Mouse (Mus musculus) heart, embryonic 13.5 days (tissue): ENCODE measurements around the gene Rint1. TPM values are rescaled to one million over a fixed set of nuclear protein-coding genes. Genes with fewer than 3 reads are reported as not detected.

Source experiments
- ATAC-seq: fragments of 200-750 bp; cut with Nextera tagmentation; 2 replicates; pipeline ENCODE4 v1.8.0; 2017; ENCODE audit warnings: moderate TSS enrichment; ENCODE audit not compliant: insufficient number of reproducible peaks, low FRiP score, low TSS enrichment; ENCODE audit errors: extremely low read depth
- H3K27ac ChIP-seq: fragments of 300-500 bp; sonication (generic); replicated peaks from 2 replicates; pipeline ENCODE4 v1.5.1; 2015; ENCODE audit warnings: moderate library complexity, mild to moderate bottlenecking, inconsistent platforms
- H3K27me3 ChIP-seq: fragments of 300-500 bp; sonication (generic); replicated peaks from 2 replicates; pipeline ENCODE4 v1.6.1; 2015; ENCODE audit warnings: mild to moderate bottlenecking, inconsistent platforms
- H3K36me3 ChIP-seq: fragments of 300-500 bp; sonication (generic); 2 replicates; pipeline ENCODE4 v1.6.1; 2015; ENCODE audit warnings: mild to moderate bottlenecking, inconsistent platforms
- H3K4me1 ChIP-seq: fragments of 300-500 bp; sonication (generic); 2 replicates; pipeline ENCODE4 v1.6.1; 2015; ENCODE audit warnings: inconsistent platforms
- H3K4me2 ChIP-seq: fragments of 300-500 bp; sonication (generic); 2 replicates; pipeline ENCODE4 v1.6.1; 2015; ENCODE audit warnings: inconsistent platforms, mild to moderate bottlenecking, moderate library complexity
- H3K4me3 ChIP-seq: fragments of 300-500 bp; sonication (generic); 2 replicates; pipeline ENCODE4 v1.5.1; 2015; ENCODE audit warnings: moderate library complexity, mild to moderate bottlenecking, inconsistent platforms
- H3K9ac ChIP-seq: fragments of 300-500 bp; sonication (generic); 2 replicates; pipeline ENCODE4 v1.6.1; 2015; ENCODE audit warnings: inconsistent platforms, mild to moderate bottlenecking, moderate library complexity
- H3K9me3 ChIP-seq: fragments of 300-500 bp; sonication (generic); 2 replicates; pipeline ENCODE4 v1.6.1; 2016; ENCODE audit warnings: inconsistent platforms
- WGBS: fragments of 180-500 bp; shearing (Covaris S2); methylation state at CpG from one replicate; pipeline ENCODE4 v1.1.7; 2015; ENCODE audit warnings: mixed read lengths; 5-methylcytosine and 5-hydroxymethylcytosine counted together
- polyA plus RNA-seq: library from polyadenylated mRNA; unstranded; fragments of >200 nt; fragmentation: Nextera tagmentation; extraction: Ambion mirVana; gene quantifications from 2 replicates; pipeline ENCODE4 v1.2.1, GENCODE M21; 2015

The Rint1 gene
- polyA plus RNA-seq, 1 experiment from 2014 or later, result 26.1 TPM

GRCm38 (mm10) chr5:23782051-23782810 lies 5.3 kb upstream of the Rint1 start:
- H3K36me3 ChIP-seq, result peaks cover 10% of the 10 kb centered on the region; the same call in 1 of the 2 replicates
- H3K4me2 ChIP-seq, result peak overlapping the region; percentile 87
- H3K9me3 ChIP-seq, result no peaks in the 10 kb centered on the region
- 37% methylated on average over 8 of the region's 8 CpGs for WGBS
- peak overlapping the region; percentile 83 for H3K4me3 ChIP-seq
- H3K4me1 ChIP-seq, result peaks cover 25% of the 10 kb centered on the region
- H3K27me3 ChIP-seq, result no peaks in the 10 kb centered on the region
- H3K9ac ChIP-seq, result peak overlapping the region; percentile 90
- ATAC-seq, result no peak
- peak overlapping the region; percentile 60; the same call in 1 of the 2 replicates for H3K27ac ChIP-seq

- Histone ChIP-seq H3K9me3 (no peaks in the 10 kb centered on the region), H3K27ac (peak within 1 kb of the TSS; percentile 60), H3K4me1 (peaks cover 29% of the 10 kb centered on the region), H3K27me3 (no peaks in the 10 kb centered on the region), H3K9ac (peak within 1 kb of the TSS; percentile 90), H3K4me3 (peak within 1 kb of the TSS; percentile 83), H3K36me3 (peaks cover under 1% of the 10 kb centered on the region; the same call in 1 of the 2 replicates), H3K4me2 (peak within 1 kb of the TSS; percentile 87)
- ATAC-seq, result peak; percentile 83
- WGBS, result under 1% methylated on average over 81 of the region's 86 CpGs
These were observed 4.3 kb upstream of the Rint1 start, which contains the start of gene Pus7 for GRCm38 (mm10) chr5:23782931-23783877. Gene Pus7, minus strand, starts transcription at chr5:23783711.

- Histone ChIP-seq H3K27ac (no peak overlapping the region), H3K36me3 (peaks cover 40% of the 10 kb centered on the region)
- WGBS, result 36% methylated on average over 3 of the region's 3 CpGs
These were observed 899 bp downstream of the Rint1 start for GRCm38 (mm10) chr5:23788390-23788830.

GRCm38 (mm10) chr5:23789078-23789612 lies 1.6 kb downstream of the Rint1 start:
- Histone ChIP-seq H3K9me3 (no peaks in the 10 kb centered on the region), H3K36me3 (peaks cover 46% of the 10 kb centered on the region), H3K4me1 (peaks cover 17% of the 10 kb centered on the region), H3K27ac (no peak overlapping the region), H3K4me3 (no peak overlapping the region), H3K9ac (no peak overlapping the region), H3K4me2 (peak overlapping the region; percentile 96; the same call in 1 of the 2 replicates), H3K27me3 (no peaks in the 10 kb centered on the region)
- WGBS, result 72% methylated on average over 4 of the region's 4 CpGs
- no peak for ATAC-seq

More at GRCm38 (mm10) chr5:23788390-23788830, 899 bp downstream of the Rint1 start:
- no peaks in the 10 kb centered on the region for H3K27me3 ChIP-seq
- ATAC-seq, result no peak
- peak overlapping the region; percentile 98 for H3K4me3 ChIP-seq
- peak overlapping the region; percentile 97 for H3K9ac ChIP-seq
- H3K4me1 ChIP-seq, result peaks cover 21% of the 10 kb centered on the region
- H3K9me3 ChIP-seq, result no peaks in the 10 kb centered on the region
- peak overlapping the region; percentile 96 for H3K4me2 ChIP-seq

- no peak overlapping the region for H3K4me2 ChIP-seq
- WGBS, result 88% methylated on average over 2 of the region's 2 CpGs
- no peak overlapping the region for H3K9ac ChIP-seq
- H3K27ac ChIP-seq, result no peak overlapping the region
- H3K27me3 ChIP-seq, result no peaks in the 10 kb centered on the region
- no peak overlapping the region for H3K4me3 ChIP-seq
- ATAC-seq, result no peak
- no peaks in the 10 kb centered on the region for H3K9me3 ChIP-seq
- H3K4me1 ChIP-seq, result peaks cover 13% of the 10 kb centered on the region
- peaks cover 79% of the 10 kb centered on the region for H3K36me3 ChIP-seq
These were observed 5.2 kb downstream of the Rint1 start for GRCm38 (mm10) chr5:23792726-23793125.

GRCm38 (mm10) chr5:23814841-23815240 lies 27.3 kb downstream of the Rint1 start:
- Histone ChIP-seq H3K4me2 (no peak overlapping the region), H3K36me3 (peaks cover 95% of the 10 kb centered on the region), H3K27me3 (no peaks in the 10 kb centered on the region), H3K4me3 (no peak overlapping the region), H3K9me3 (no peaks in the 10 kb centered on the region), H3K9ac (no peak overlapping the region), H3K27ac (no peak overlapping the region), H3K4me1 (no peaks in the 10 kb centered on the region)
- no peak for ATAC-seq
- 96% methylated on average over 5 of the region's 5 CpGs for WGBS

GRCm38 (mm10) chr5:23816681-23817080 lies 29.2 kb downstream of the Rint1 start:
- H3K9ac ChIP-seq, result no peak overlapping the region
- ATAC-seq, result no peak
- no peaks in the 10 kb centered on the region for H3K9me3 ChIP-seq
- no peak overlapping the region for H3K4me2 ChIP-seq
- H3K27me3 ChIP-seq, result no peaks in the 10 kb centered on the region
- peaks cover 89% of the 10 kb centered on the region for H3K36me3 ChIP-seq
- H3K4me3 ChIP-seq, result no peak overlapping the region
- 88% methylated on average over 15 of the region's 15 CpGs for WGBS
- H3K4me1 ChIP-seq, result no peaks in the 10 kb centered on the region
- H3K27ac ChIP-seq, result no peak overlapping the region

GRCm38 (mm10) chr5:23822306-23822705 lies 34.8 kb downstream of the Rint1 start:
- Histone ChIP-seq H3K9me3 (no peaks in the 10 kb centered on the region), H3K4me1 (no peaks in the 10 kb centered on the region), H3K36me3 (peaks cover 37% of the 10 kb centered on the region), H3K27me3 (no peaks in the 10 kb centered on the region), H3K4me2 (no peak overlapping the region), H3K27ac (no peak overlapping the region), H3K4me3 (no peak overlapping the region), H3K9ac (no peak overlapping the region)
- no peak for ATAC-seq
- WGBS, result 70% methylated on average over 11 of the region's 11 CpGs

- ATAC-seq, result no peak
- no peak overlapping the region for H3K4me2 ChIP-seq
- peaks cover 20% of the 10 kb centered on the region for H3K36me3 ChIP-seq
- H3K27ac ChIP-seq, result no peak overlapping the region
- H3K4me1 ChIP-seq, result no peaks in the 10 kb centered on the region
- peaks cover 7% of the 10 kb centered on the region for H3K27me3 ChIP-seq
- no peak overlapping the region for H3K9ac ChIP-seq
- no peaks in the 10 kb centered on the region for H3K9me3 ChIP-seq
- 74% methylated on average over 8 of the region's 8 CpGs for WGBS
- no peak overlapping the region for H3K4me3 ChIP-seq
These were observed 36.7 kb downstream of the Rint1 start for GRCm38 (mm10) chr5:23824171-23824733.

- H3K9ac ChIP-seq, result no peak overlapping the region
- no peaks in the 10 kb centered on the region for H3K4me1 ChIP-seq
- peaks cover 28% of the 10 kb centered on the region for H3K27me3 ChIP-seq
- no peak overlapping the region for H3K4me3 ChIP-seq
- peaks cover 5% of the 10 kb centered on the region; the same call in 1 of the 2 replicates for H3K36me3 ChIP-seq
- WGBS, result 31% methylated on average over 11 of the region's 11 CpGs
- H3K27ac ChIP-seq, result no peak overlapping the region
- ATAC-seq, result no peak
- H3K4me2 ChIP-seq, result no peak overlapping the region
- H3K9me3 ChIP-seq, result no peaks in the 10 kb centered on the region
These were observed 39.0 kb downstream of the Rint1 start for GRCm38 (mm10) chr5:23826321-23827004.
